Mouse (Mus musculus): ENCODE results near the gene Sync.
A peak's percentile ranks its signal among the peaks of the same experiment; 100 is the strongest.

Sync gene

GRCm38 (mm10) chr4:129303816-129304215 is 16.4 kb downstream of the Sync start:
- DNase-seq (ENCODE audit: low read depth, low spot score), result no peak

GRCm38 (mm10) chr4:129304306-129304705 is 16.9 kb downstream of the Sync start:
- no peak for DNase-seq (ENCODE audit: low read depth, low spot score)

DNA sequence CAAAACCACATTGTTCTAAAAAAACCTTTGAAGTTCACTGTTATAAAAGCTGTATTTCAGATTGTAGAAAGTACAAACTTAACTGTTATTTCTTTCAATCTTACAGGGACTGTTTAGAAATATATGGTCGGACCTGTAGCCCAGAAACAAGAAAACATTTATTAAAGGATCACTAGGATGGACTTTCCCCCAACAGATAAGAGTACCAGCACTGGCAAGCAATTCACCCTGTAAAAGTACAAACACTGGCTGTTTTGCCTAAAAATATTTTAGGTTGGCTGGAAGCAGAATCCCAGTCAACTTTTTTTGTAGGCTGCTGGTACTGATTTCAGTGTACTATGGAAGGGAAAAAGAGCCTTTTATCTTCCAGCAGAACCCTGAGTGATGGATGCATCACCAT is 20.5 kb downstream of the Sync start:
- DNase-seq (ENCODE audit: low read depth, low spot score), result no peak

- no peak for DNase-seq (ENCODE audit: low read depth, low spot score)
Measured at GRCm38 (mm10) chr4:129313886-129314285, 26.5 kb downstream of the Sync start.

- DNase-seq (ENCODE audit: low read depth, low spot score), result no peak
Measured at GRCm38 (mm10) chr4:129320876-129321275, 33.5 kb downstream of the Sync start.

DNA sequence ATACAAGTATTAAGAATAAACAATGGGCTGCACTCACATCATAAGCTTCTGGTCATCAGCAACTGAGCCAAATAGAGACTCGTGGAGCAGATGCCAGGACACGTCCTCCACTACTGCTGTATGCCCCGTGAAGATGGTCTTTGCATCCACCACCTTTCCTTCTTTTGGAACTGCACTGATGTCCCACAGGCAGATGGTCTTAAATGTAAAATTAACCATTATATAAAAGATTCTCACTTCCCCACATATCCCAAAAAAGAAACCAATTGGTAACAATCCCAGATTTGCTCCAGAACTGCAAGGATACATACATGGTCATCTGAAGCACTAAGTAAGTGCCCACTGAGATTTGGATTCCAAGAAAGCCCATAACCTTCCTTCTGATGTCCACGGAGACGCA is 34.6 kb downstream of the Sync start:
- no peak for DNase-seq (ENCODE audit: low read depth, low spot score)

DNA sequence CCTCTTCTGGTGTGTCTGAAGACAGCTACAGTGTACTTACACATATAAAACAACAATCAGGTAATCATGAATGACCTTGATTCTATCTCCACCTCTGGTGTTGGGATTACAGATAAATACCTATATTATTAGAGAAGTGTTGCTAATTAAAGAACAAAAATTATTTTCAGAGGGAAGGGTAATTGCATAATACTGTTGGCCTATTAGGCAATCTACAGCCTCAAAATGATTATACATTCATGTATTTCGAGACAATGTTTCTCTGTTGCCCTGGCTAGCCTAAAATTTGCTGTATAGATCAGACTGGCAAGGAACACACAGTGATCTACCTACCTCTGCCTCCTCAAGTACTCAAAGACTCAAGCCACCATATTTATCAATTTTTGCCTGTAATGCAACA is 36.1 kb downstream of the Sync start:
- DNase-seq (ENCODE audit: low read depth, low spot score), result no peak

GRCm38 (mm10) chr4:129324756-129325155 is 37.3 kb downstream of the Sync start:
- DNase-seq (ENCODE audit: low read depth, low spot score), result no peak

DNA sequence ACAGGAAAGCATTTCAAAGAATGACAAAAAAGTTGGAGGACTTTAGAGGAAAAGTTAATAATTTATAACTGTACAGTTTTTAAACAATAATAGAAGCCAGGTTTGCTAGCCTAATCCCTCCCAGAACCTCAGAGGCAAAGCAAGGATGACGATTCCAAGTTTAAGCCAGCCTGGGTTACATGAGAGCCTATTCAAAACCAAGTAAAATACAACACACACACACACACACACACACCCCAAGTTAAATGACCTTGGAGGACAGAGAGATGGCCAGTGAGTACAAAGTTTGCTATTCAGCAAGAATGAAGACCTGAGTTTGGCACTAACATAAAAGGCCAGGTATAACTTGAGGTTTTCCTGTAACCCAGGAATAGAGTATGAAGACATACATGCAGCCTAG is 38.8 kb downstream of the Sync start:
- no peak for DNase-seq (ENCODE audit: low read depth, low spot score)

DNA sequence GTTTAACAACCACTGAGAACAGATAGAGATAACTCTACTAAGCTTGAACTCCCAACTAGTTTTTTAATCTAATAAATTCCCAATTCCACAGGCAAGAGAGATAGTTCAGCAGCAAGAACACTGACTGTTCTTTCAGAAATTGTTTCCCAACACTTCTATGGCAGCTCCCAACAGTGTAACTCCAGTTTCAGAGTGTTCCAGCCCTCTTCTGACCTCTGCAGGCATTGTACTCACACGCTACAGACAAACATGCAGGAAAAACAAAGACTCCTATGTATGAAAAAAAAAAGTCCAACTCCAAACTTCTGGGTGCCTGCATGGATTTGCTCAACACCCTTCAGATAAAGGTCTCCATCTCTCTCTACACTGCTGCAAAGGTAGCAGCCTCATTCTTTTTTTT is 45.4 kb downstream of the Sync start:
- DNase-seq (ENCODE audit: low read depth, low spot score), result no peak

DNA sequence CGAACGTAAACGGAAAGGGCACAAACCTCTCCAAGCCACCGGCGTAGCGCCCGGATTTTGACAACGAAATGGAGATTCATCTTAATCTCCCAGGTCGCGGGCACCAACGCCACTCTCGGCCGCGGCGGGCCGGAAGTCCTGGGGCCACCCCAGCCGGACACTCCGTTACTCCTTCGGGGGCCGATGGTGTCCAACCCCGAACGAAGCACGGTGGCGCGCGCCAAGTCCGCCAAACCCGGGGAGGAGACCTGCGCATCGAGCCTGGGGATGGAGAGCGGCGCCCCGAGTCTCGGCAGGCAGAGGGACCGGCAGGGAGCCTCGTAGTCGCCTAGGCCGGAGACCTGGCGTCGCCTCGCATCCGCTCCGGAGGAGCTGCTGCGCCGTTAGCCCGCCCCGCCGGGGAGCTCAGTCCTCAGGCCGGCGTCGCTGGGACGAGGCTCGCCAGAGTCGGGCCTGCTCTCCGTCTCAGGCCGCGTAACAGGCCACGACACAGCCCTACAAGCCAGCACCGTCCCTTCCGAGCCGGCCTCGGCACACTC is 47.3 kb downstream of the Sync start:
- no peak for DNase-seq (ENCODE audit: low read depth, low spot score)

- DNase-seq (ENCODE audit: low read depth, low spot score), result peak; percentile 98
Measured at GRCm38 (mm10) chr4:129335216-129336074, 48.0 kb downstream of the Sync start, which contains the start of the genes Rbbp4 and Zbtb8os. Rbbp4 (minus strand) TSS chr4:129335370. Zbtb8os (plus strand) TSS chr4:129335695.

DNA sequence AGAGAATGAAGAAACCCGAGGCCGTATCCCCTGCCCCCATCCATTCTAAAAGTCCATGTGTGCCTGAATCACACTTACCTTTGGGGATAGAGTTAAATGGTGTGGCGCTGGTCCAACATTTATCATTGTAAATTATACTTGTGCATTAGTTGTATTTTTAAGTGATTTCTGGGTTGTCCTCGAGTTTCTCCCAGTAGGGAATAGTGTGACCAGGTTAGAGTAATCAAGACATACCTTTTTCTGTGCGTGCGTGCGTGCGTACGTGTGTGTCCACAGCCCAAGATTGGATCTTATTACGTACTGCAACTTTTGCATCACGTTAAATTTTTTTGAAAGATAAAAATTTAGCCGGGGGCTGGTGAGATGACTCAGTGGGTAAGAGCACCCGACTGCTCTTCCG is 48.9 kb downstream of the Sync start:
- DNase-seq (ENCODE audit: low read depth, low spot score), result no peak

GRCm38 (mm10) chr4:129339743-129340142 is 52.3 kb downstream of the Sync start:
- no peak for DNase-seq (ENCODE audit: low read depth, low spot score)

GRCm38 (mm10) chr4:129341888-129342287 is 54.5 kb downstream of the Sync start:
- no peak for DNase-seq (ENCODE audit: low read depth, low spot score)

- no peak for DNase-seq (ENCODE audit: low read depth, low spot score)
Measured at GRCm38 (mm10) chr4:129342705-129343104, 55.3 kb downstream of the Sync start.

DNA sequence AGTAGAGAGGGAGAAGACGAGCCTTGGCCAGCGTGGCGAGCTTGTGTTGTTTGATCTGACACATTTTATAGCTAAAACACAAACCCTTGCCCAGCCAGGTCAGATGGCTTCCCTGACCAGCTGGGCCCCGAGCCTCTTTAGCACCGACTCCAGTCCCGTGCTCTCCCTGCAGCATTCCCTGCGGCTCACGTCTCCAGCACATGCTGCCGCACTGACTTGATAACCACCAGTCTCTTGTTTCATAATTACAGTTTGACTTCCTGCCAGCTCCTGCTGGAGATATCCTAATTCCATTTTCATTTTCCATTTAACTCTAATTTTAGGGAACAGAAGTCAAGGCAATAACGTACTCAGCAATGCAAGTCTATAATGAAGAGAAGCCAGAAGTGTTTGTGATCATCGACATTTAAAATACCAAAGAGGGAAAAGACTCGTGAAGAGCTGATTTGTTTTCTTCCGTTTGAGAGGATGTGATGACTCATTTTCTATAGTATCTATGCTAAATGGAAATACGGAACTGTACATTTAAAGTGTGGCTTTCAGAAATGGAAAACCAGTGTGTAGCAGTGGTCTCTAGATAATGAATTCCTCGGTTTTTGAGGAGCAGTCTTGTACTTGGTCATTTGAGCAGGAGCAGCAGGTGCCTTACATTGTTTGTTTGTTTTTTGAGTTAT is 59.2 kb downstream of the Sync start:
- DNase-seq (ENCODE audit: low read depth, low spot score), result no peak

- DNase-seq (ENCODE audit: low read depth, low spot score), result peak; percentile 70
Measured at GRCm38 (mm10) chr4:129350644-129351043, 63.2 kb downstream of the Sync start.

DNA sequence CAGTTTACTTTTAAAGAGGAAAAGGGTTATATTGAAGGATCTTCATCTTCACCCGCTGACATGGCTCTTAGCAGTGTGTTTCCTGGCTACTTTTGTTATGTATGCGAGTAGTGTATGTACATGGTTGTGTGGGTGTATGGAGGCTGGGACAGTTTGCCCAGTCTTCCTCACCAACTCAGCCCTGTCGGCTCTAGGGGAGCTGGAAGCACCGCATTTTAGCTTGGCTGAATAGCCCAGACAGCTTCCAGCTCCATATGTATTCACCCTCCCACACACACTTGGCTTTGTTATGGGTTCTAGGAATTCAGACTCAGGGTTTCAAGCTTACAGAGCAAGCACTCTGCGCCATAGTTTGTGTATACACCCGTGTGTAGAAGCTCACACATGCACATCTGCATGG is 63.7 kb downstream of the Sync start:
- DNase-seq (ENCODE audit: low read depth, low spot score), result no peak

GRCm38 (mm10) chr4:129353176-129353575 is 65.8 kb downstream of the Sync start:
- DNase-seq (ENCODE audit: low read depth, low spot score), result peak; percentile 70

GRCm38 (mm10) chr4:129354236-129354635 is 66.8 kb downstream of the Sync start:
- no peak for DNase-seq (ENCODE audit: low read depth, low spot score)

DNA sequence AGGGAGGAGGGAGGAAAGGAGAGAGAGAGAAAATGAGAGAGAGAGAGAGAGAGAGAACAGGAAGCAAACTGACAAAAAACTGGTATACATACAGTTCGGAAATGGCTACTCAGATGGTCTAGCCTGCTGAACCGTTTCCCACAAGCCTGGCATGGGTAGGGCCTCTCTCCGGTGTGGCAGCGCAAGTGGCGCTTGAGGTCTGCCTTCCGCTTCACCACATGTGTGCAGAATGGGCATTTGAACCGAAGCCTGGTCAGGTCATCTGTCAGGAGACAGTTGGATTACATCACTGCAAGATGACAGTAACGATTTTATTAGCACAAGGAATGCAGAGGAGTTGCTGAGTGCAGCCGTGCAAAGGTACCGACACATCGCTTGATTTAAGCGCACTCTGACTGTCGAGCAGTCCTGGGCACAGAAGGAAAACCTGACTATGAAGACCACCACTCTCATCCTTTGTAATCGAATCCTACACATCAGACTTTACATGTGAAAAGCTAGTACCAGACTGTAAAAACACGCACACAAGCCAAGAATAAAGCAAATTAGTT is 70.3 kb downstream of the Sync start:
- DNase-seq (ENCODE audit: low read depth, low spot score), result no peak

Measured in ES-CJ7 (cell line).